Mouse (Mus musculus): ENCODE measurements at regions not wholly inside any gene's neighbourhood (a gene's known extent, or its start where the extent isn't known, plus 50 kb on each side); places are given as distances from the start of the nearest gene placed in this dataset.
A peak's percentile ranks its signal among the peaks of the same experiment; 100 is the strongest.

GRCm38 (mm10) chr16:76232680-76233079 lies 140.9 kb downstream of the Nrip1 start:
- no peak for DNase-seq

- DNase-seq, result no peak
These were observed 141.5 kb downstream of the Nrip1 start for GRCm38 (mm10) chr16:76232174-76232573.

- DNase-seq, result no peak
These were observed 142.9 kb downstream of the Nrip1 start for GRCm38 (mm10) chr16:76230516-76231302.

GRCm38 (mm10) chr16:76228451-76228850 lies 145.2 kb downstream of the Nrip1 start:
- DNase-seq, result no peak

- DNase-seq, result no peak
These were observed 147.2 kb downstream of the Nrip1 start for GRCm38 (mm10) chr16:76226446-76226845.

- DNase-seq, result no peak
These were observed 147.9 kb downstream of the Nrip1 start for GRCm38 (mm10) chr16:76225587-76226226.

GRCm38 (mm10) chr16:76224901-76225586 lies 148.6 kb downstream of the Nrip1 start:
- DNase-seq, result no peak

- DNase-seq, result no peak
These were observed 149.9 kb downstream of the Nrip1 start for GRCm38 (mm10) chr16:76223716-76224115.

- no peak for DNase-seq
These were observed 150.7 kb downstream of the Nrip1 start for GRCm38 (mm10) chr16:76222960-76223359.

- DNase-seq, result no peak
These were observed 153.2 kb downstream of the Nrip1 start for GRCm38 (mm10) chr16:76220466-76220865.

- DNase-seq, result no peak
These were observed 154.4 kb downstream of the Nrip1 start for GRCm38 (mm10) chr16:76219233-76219632.

- DNase-seq, result no peak
These were observed 155.1 kb downstream of the Nrip1 start for GRCm38 (mm10) chr16:76218310-76219170.

GRCm38 (mm10) chr16:76216184-76216583 lies 157.4 kb downstream of the Nrip1 start:
- no peak for DNase-seq

GRCm38 (mm10) chr16:76215558-76215957 lies 158.1 kb downstream of the Nrip1 start:
- DNase-seq, result no peak

GRCm38 (mm10) chr16:76201773-76202571 lies 171.7 kb downstream of the Nrip1 start:
- DNase-seq, result peak; percentile 77

GRCm38 (mm10) chr16:76200801-76201728 lies 172.6 kb downstream of the Nrip1 start:
- DNase-seq, result no peak

- DNase-seq, result peak; percentile 73
These were observed 173.4 kb downstream of the Nrip1 start for GRCm38 (mm10) chr16:76200268-76200667.

GRCm38 (mm10) chr16:76199006-76199405 lies 174.6 kb downstream of the Nrip1 start:
- DNase-seq, result no peak

- DNase-seq, result no peak
These were observed 172.2 kb upstream of the Samsn1 start for GRCm38 (mm10) chr16:76194291-76194690.

- DNase-seq, result no peak
These were observed 169.1 kb upstream of the Samsn1 start for GRCm38 (mm10) chr16:76191135-76191534.

GRCm38 (mm10) chr16:76183556-76183955 lies 161.5 kb upstream of the Samsn1 start:
- DNase-seq, result no peak
